Mouse (Mus musculus) limb, embryonic 12.5 days (tissue): ENCODE measurements around the gene Efcab8. TPM values are rescaled to one million over a fixed set of nuclear protein-coding genes. Genes with fewer than 3 reads are reported as not detected.

Source experiments
- ATAC-seq: fragments of 200-750 bp; cut with Nextera tagmentation; 2 replicates; pipeline ENCODE4 v1.8.0; 2017; ENCODE audit warnings: low read depth, moderate TSS enrichment; ENCODE audit not compliant: insufficient number of reproducible peaks, insufficient read depth, low FRiP score, low TSS enrichment
- H3K27ac ChIP-seq: fragments of 300-500 bp; sonication (generic); 2 replicates; pipeline ENCODE4 v1.5.1; 2016; ENCODE audit warnings: mild to moderate bottlenecking, moderate library complexity
- H3K27me3 ChIP-seq: fragments of 300-500 bp; sonication (generic); 2 replicates; pipeline ENCODE4 v1.6.1; 2016; ENCODE audit warnings: mild to moderate bottlenecking, moderate library complexity
- H3K36me3 ChIP-seq: fragments of 300-500 bp; sonication (generic); 2 replicates; pipeline ENCODE4 v1.6.1; 2016; ENCODE audit warnings: mild to moderate bottlenecking, moderate library complexity
- H3K4me1 ChIP-seq: fragments of 300-500 bp; sonication (generic); replicated peaks from 2 replicates; pipeline ENCODE4 v1.6.1; 2016
- H3K4me2 ChIP-seq: fragments of 300-500 bp; sonication (generic); 2 replicates; pipeline ENCODE4 v1.6.1; 2016; ENCODE audit warnings: mild to moderate bottlenecking, moderate library complexity
- H3K4me3 ChIP-seq: fragments of 300-500 bp; sonication (generic); replicated peaks from 2 replicates; pipeline ENCODE4 v1.5.1; 2016; ENCODE audit warnings: mild to moderate bottlenecking
- H3K9ac ChIP-seq: fragments of 300-500 bp; sonication (generic); replicated peaks from 2 replicates; pipeline ENCODE4 v1.6.1; 2016; ENCODE audit warnings: mild to moderate bottlenecking, moderate library complexity
- H3K9me3 ChIP-seq: fragments of 300-500 bp; sonication (generic); 2 replicates; pipeline ENCODE4 v1.6.1; 2016; ENCODE audit warnings: mild to moderate bottlenecking, moderate library complexity
- WGBS: fragments of 180-500 bp; shearing (Covaris S2); methylation state at CpG from one replicate; pipeline ENCODE4 v1.1.7; 2016; 5-methylcytosine and 5-hydroxymethylcytosine counted together
- polyA plus RNA-seq: library from polyadenylated mRNA; unstranded; fragments of >200 nt; fragmentation: Nextera tagmentation; extraction: Ambion mirVana; gene quantifications from 2 replicates; pipeline ENCODE4 v1.2.1, GENCODE M21; 2016

Efcab8 gene
- polyA plus RNA-seq, 1 experiment from 2014 or later, result 0.14 TPM

DNA sequence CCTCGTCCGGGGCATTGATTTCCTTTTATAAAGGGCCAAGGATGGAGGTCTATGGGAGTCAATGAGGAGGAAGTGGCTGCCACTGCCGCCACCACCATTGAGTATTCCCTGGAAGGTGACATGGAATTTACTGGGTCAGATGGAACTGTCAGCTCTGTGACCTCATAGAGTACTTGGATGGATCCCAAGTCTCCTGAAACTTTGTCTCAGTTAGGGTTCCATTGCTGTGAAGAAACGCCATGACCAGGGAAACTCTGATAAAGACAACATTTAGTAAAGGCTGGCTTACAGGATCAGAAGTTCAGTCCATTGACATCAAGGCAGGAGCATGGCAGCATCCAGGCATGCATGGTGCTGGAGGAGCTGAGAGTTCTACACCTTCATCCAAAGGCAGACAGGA is 91.3 kb downstream of the Efcab8 start, which contains the start of gene Sun5:
Gene Sun5 (minus strand): TSS at position 101 of the 400 bp plus-strand sequence.
- Histone ChIP-seq H3K9me3 (no peaks in the 10 kb centered on the region), H3K27ac (no peak within 1 kb of the TSS), H3K4me1 (no peaks in the 10 kb centered on the region), H3K27me3 (no peaks in the 10 kb centered on the region), H3K4me2 (no peak within 1 kb of the TSS), H3K4me3 (no peak within 1 kb of the TSS), H3K36me3 (no peaks in the 10 kb centered on the region), H3K9ac (no peak within 1 kb of the TSS)
- WGBS, result 93% methylated on average over 4 of the region's 4 CpGs
- no peak for ATAC-seq

DNA sequence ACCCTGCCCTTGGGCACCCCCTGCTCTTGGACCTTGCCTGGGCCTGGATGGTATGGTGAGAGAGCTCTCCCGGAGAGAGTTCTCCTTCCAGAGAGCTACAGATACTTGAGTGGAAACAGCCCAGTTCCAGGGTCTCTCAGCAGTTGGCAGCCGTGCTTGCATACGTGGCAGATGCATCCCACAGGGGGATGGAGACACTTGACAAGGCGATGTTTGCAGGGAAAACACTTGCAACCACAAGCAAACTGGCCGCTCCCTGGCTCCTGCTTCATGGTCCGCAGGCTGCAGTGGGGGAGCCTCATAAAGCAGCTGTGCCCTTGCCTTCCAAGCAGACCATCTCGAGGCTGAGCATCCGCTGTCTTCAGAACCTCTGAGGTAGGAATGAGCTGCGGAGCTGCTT is 95.0 kb downstream of the Efcab8 start, which contains the start of gene Bpifb2:
Gene Bpifb2 (plus strand): TSS at position 301 of the 400 bp plus-strand sequence.
- H3K27ac ChIP-seq, result no peak within 1 kb of the TSS
- H3K4me2 ChIP-seq, result no peak within 1 kb of the TSS
- no peak within 1 kb of the TSS for H3K9ac ChIP-seq
- no peak within 1 kb of the TSS for H3K4me3 ChIP-seq
- no peak for ATAC-seq
- no peaks in the 10 kb centered on the region for H3K9me3 ChIP-seq
- no peaks in the 10 kb centered on the region for H3K36me3 ChIP-seq
- H3K27me3 ChIP-seq, result no peaks in the 10 kb centered on the region
- no peaks in the 10 kb centered on the region for H3K4me1 ChIP-seq
- 71% methylated on average over 9 of the region's 9 CpGs for WGBS

Other genes with a start within 250 kb of the Efcab8 start
- 12.5 and 12.6 TPM in 2 replicates for gene Nol4l, start 250.0 kb upstream of the Efcab8 start, polyA plus RNA-seq
- 70.3 and 71.3 TPM in 2 replicates for gene Commd7, start 147.2 kb upstream of the Efcab8 start, polyA plus RNA-seq
- 15.7 and 17.0 TPM in 2 replicates for gene Dnmt3b, start 130.5 kb upstream of the Efcab8 start, polyA plus RNA-seq
- not detected in 2 replicates for gene Dnmt3c, start 83.3 kb upstream of the Efcab8 start, polyA plus RNA-seq
- 234 and 249 TPM in 2 replicates for gene Mapre1, start 38.7 kb upstream of the Efcab8 start, polyA plus RNA-seq
- not detected in 2 replicates for gene Sun5, start 91.2 kb downstream of the Efcab8 start, polyA plus RNA-seq
- not detected in 2 replicates for gene Bpifb2, start 95.1 kb downstream of the Efcab8 start, polyA plus RNA-seq
- gene Bpifb6, start 120.5 kb downstream of the Efcab8 start, polyA plus RNA-seq, result not detected in 2 replicates
- not detected in 2 replicates for gene Bpifb3, start 138.3 kb downstream of the Efcab8 start, polyA plus RNA-seq
- not detected in 2 replicates for gene Bpifb4, start 158.3 kb downstream of the Efcab8 start, polyA plus RNA-seq
- not detected in 2 replicates for gene Bpifa6, start 195.0 kb downstream of the Efcab8 start, polyA plus RNA-seq
- not detected in 2 replicates for gene Bpifa2, start 228.3 kb downstream of the Efcab8 start, polyA plus RNA-seq